Mouse (Mus musculus) C2C12 (cell line): Measurements from ENCODE around the gene Aff3. TPM values are rescaled to one million over a fixed set of nuclear protein-coding genes. Genes with fewer than 3 reads are reported as not detected.

Source experiments
- H3K27me3 ChIP-seq: one replicate; pipeline ENCODE4 v1.6.1; 2011; ENCODE audit not compliant: control insufficient read depth, insufficient read depth, insufficient read length
- H3K36me3 ChIP-seq: one replicate; pipeline ENCODE4 v1.6.1; 2011; ENCODE audit not compliant: control insufficient read depth, insufficient read depth
- H3K4me3 ChIP-seq: one replicate; pipeline ENCODE4 v1.5.1; 2011; ENCODE audit warnings: mild to moderate bottlenecking, control low read depth; ENCODE audit not compliant: poor library complexity, insufficient read depth, severe bottlenecking
- H3K79me2 ChIP-seq: one replicate; pipeline ENCODE4 v1.6.1; 2011; ENCODE audit not compliant: control insufficient read depth, insufficient read depth
- H3K79me3 ChIP-seq: one replicate; pipeline ENCODE4 v1.6.1; 2011; ENCODE audit warnings: low read depth, control low read depth
- H3ac ChIP-seq: one replicate; pipeline ENCODE3; 2011; ENCODE audit warnings: low read depth; ENCODE audit not compliant: control insufficient read depth, insufficient read length
- CEBPB ChIP-seq: IDR thresholded peaks from one replicate; pipeline ENCODE4 v1.6.1; 2011; ENCODE audit warnings: low read depth, mild to moderate bottlenecking, control low read depth, moderate library complexity
- CTCF ChIP-seq: IDR thresholded peaks from one replicate; pipeline ENCODE4 v1.5.1; 2011; ENCODE audit not compliant: control insufficient read depth, insufficient read depth, insufficient read length
- FOSL1 ChIP-seq: IDR thresholded peaks from one replicate; pipeline ENCODE4 v1.8.0; 2011; ENCODE audit warnings: mild to moderate bottlenecking, low read length; ENCODE audit not compliant: poor library complexity, insufficient read depth, severe bottlenecking
- MAX ChIP-seq: IDR thresholded peaks from one replicate; pipeline ENCODE4 v1.6.1; 2011; ENCODE audit warnings: mild to moderate bottlenecking, control low read depth
- MYOD1 ChIP-seq: IDR thresholded peaks from one replicate; pipeline ENCODE4 v1.6.1; 2011; ENCODE audit warnings: low read depth; ENCODE audit not compliant: control insufficient read depth, insufficient read length
- MYOG ChIP-seq: IDR thresholded peaks from one replicate; pipeline ENCODE4 v1.6.1; 2011; ENCODE audit not compliant: control insufficient read depth, insufficient read length; ENCODE audit errors: extremely low read depth
- USF1 ChIP-seq: IDR thresholded peaks from one replicate; pipeline ENCODE4 v1.6.1; 2011; ENCODE audit warnings: low read depth, mild to moderate bottlenecking, control low read depth, moderate library complexity
- polyA plus RNA-seq: library from polyadenylated mRNA; unstranded; fragments of >200 nt; fragmentation: generic; extraction: Trizol; gene quantifications from one replicate; pipeline ENCODE4 v1.2.1, GENCODE M21; 2012; ENCODE audit warnings: missing spikeins

Gene Aff3
- polyA plus RNA-seq, 1 experiment: not detected

DNA sequence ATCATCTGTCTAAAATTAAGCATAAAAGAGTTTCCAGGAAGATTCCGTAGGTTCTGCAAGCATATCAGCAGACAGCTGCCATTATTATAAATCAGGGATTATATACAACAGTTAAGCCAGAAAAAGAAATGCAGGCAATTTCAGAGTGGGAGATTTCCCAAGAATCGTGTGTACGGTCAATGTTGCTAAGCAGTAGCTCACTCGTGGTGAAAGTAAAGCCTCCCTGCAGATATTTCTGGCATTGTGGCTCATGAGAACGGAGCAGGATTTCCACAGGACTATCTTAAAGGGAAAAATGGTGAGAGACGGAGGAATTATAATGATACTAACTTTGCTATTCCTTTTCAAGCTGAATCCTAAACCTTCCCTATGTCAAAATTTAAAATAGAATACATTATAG is 76.0 kb downstream of the Aff3 start:
- Histone ChIP-seq H3K27me3 (peaks cover 12% of the 10 kb centered on the region), H3ac (no peak overlapping the region), H3K79me2 (no peaks in the 10 kb centered on the region), H3K4me3 (no peak overlapping the region), H3K36me3 (no peaks in the 10 kb centered on the region), H3K79me3 (no peaks in the 10 kb centered on the region)
- TF ChIP-seq CTCF: no peak
- no peak for TF ChIP-seq MYOD1
- no peak for TF ChIP-seq CEBPB
- TF ChIP-seq MAX: no peak
- TF ChIP-seq USF1: no peak
- TF ChIP-seq MYOG: no peak
- TF ChIP-seq FOSL1: no peak

DNA sequence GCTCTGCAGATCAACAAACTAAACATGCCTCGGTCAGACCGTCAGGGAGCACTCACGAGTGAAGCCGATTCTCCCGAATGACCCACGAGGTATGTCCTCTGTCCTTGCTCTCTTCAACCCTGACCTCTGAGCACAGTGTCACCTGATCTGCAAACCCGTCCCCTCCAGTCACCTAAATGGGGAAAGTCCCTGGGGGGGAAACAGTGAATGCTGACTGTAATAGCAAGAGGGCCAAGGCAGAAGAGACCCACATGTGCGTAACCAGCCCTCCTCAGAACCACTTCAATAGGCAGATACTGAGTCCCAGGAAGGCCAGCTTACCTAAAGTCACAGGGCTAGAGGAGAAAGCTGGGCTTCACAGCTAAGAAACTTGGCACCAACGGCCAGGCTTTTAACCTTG is 82.4 kb downstream of the Aff3 start:
- no peak for TF ChIP-seq USF1
- TF ChIP-seq FOSL1: no peak
- TF ChIP-seq CEBPB: no peak
- TF ChIP-seq MYOD1: no peak
- no peak for TF ChIP-seq CTCF
- TF ChIP-seq MAX: no peak
- TF ChIP-seq MYOG: no peak
- Histone ChIP-seq H3K79me3 (no peaks in the 10 kb centered on the region), H3K4me3 (no peak overlapping the region), H3K36me3 (no peaks in the 10 kb centered on the region), H3K27me3 (peaks cover 5% of the 10 kb centered on the region), H3K79me2 (no peaks in the 10 kb centered on the region), H3ac (no peak overlapping the region)

DNA sequence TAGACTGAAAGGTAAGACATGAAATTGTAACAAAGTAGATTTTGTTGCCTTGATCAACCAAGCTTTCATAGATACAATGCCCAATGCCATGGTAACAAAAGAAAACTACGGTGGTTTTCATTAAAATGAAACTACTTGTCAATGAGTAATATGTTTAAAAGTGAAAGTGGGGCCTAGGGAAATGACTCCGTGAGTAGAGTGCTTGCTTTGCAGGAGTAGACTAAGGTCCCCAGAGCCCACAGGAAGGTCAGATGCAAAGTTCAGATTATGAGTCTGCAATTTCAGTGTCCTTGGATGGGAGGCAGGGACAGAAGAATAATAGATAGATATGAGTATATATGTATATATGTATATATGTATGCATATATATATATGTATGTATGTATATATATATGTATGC is 84.2 kb downstream of the Aff3 start:
- Histone ChIP-seq H3K27me3 (no peaks in the 10 kb centered on the region), H3K79me2 (no peaks in the 10 kb centered on the region), H3K4me3 (no peak overlapping the region), H3K79me3 (no peaks in the 10 kb centered on the region), H3K36me3 (no peaks in the 10 kb centered on the region), H3ac (no peak overlapping the region)
- TF ChIP-seq FOSL1 (no peak), USF1 (no peak), CTCF (no peak), CEBPB (no peak), MYOD1 (no peak), MYOG (no peak), MAX (no peak)

DNA sequence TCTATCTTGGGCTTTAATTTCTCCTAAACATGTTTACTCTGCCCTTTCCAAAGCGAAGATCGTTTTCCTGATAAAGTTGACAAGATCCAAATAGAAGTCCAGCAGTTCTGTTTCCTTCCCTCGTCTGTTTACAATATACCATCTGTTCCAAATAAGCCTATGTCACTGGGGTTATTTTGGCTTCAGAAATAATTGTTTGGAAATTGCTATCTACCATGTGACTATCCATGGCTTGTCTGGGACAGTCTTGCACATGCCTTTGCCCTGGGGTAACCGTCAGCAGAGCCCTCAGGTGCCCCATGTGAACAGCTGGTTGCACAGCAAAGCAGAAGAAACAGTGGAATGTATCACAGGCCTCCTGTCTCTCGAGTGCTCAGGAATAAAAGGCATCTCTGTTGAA is 86.4 kb downstream of the Aff3 start:
- no peak overlapping the region for H3K4me3 ChIP-seq
- no peak for TF ChIP-seq FOSL1
- TF ChIP-seq USF1: no peak
- TF ChIP-seq CEBPB: no peak
- no peak for TF ChIP-seq CTCF
- TF ChIP-seq MYOD1: no peak
- TF ChIP-seq MAX: no peak
- TF ChIP-seq MYOG: no peak
- no peaks in the 10 kb centered on the region for H3K79me3 ChIP-seq
- no peak overlapping the region for H3ac ChIP-seq
- no peaks in the 10 kb centered on the region for H3K79me2 ChIP-seq
- no peaks in the 10 kb centered on the region for H3K27me3 ChIP-seq
- no peaks in the 10 kb centered on the region for H3K36me3 ChIP-seq

DNA sequence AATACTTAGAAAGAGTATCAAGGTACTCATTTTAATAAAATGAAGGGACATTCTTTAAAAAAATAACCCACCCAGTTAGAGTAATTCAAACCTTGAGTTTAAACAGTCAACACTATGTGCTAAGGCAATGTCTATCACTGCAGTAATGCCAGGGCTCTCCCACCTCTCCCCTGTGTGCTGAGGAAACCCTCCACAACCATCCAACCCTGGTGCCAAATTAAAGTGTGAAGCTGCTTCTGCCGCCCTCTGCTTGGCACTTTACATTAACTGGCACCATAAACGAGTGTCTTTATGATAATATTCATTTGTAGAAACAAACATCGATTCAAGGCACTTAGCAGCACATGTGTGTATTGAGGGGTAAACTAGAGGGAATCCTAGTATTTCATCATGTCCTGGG is 97.0 kb downstream of the Aff3 start:
- Histone ChIP-seq H3K79me2 (no peaks in the 10 kb centered on the region), H3K36me3 (no peaks in the 10 kb centered on the region), H3ac (no peak overlapping the region), H3K4me3 (no peak overlapping the region), H3K79me3 (no peaks in the 10 kb centered on the region), H3K27me3 (no peaks in the 10 kb centered on the region)
- TF ChIP-seq CTCF (no peak), MAX (no peak), MYOG (no peak), FOSL1 (no peak), MYOD1 (no peak), USF1 (no peak), CEBPB (no peak)

DNA sequence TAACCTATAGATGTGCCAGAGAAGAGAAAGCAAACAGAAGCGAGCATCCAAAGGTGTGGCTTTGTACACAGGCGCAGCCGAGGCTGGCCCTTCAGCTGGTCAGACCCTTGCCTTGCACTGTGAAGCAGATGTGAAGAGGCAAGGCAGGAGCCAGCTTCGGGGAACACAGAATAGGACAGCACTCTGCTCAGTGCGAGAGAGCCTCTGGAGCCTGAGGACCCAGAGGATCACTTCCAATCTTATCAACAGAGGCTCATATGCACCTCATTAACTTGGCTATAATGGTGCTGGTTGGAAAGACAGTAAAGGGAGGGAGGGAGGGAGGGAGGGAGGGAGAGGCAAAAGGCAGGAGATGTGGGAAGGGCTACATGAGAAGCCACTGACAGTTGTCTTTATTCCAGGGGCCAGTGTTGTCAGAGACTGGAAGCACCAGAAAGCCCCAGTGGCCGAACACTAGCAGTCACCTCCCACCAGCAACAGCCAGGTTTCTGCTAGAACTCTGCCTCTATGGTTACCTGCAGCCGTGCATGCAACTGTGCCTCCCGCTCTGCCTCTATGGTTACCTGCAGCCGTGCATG is 98.6 kb downstream of the Aff3 start:
- H3K36me3 ChIP-seq: no peaks in the 10 kb centered on the region
- H3ac ChIP-seq: no peak overlapping the region
- no peaks in the 10 kb centered on the region for H3K79me3 ChIP-seq
- no peaks in the 10 kb centered on the region for H3K79me2 ChIP-seq
- no peak overlapping the region for H3K4me3 ChIP-seq
- H3K27me3 ChIP-seq: peaks cover 4% of the 10 kb centered on the region
- TF ChIP-seq MAX (no peak), MYOD1 (no peak), MYOG (no peak), USF1 (no peak), CTCF (no peak)
